Mouse (Mus musculus) adrenal gland, postnatal 25 days (tissue): ENCODE measurements at regions not wholly inside any gene's neighbourhood (a gene's known extent, or its start where the extent isn't known, plus 50 kb on each side); places are given as distances from the start of the nearest gene placed in this dataset.

Experiments used
- DNase-seq: peaks from one replicate; pipeline ENCODE4 v3.0.0; 2021; ENCODE audit warnings: mixed read lengths

- no peak for DNase-seq
Measured at GRCm38 (mm10) chr7:142835319-142835718, 92.1 kb upstream of the Ins2 start.

- no peak for DNase-seq
Measured at GRCm38 (mm10) chr7:142830969-142831673, 87.9 kb upstream of the Ins2 start.

GRCm38 (mm10) chr7:142810711-142811110 is 67.5 kb upstream of the Ins2 start:
- DNase-seq, result no peak

GRCm38 (mm10) chr7:142799424-142799823 is 56.2 kb upstream of the Ins2 start:
- peak; percentile 41 for DNase-seq

- DNase-seq, result no peak
Measured at GRCm38 (mm10) chr7:142794481-142794880, 51.3 kb upstream of the Ins2 start.
